Mouse (Mus musculus) bone marrow, adult 2 months (tissue): ENCODE measurements around the gene Nadk. TPM values are rescaled to one million over a fixed set of nuclear protein-coding genes. Genes with fewer than 3 reads are reported as not detected.

Source experiments
- H3K27ac ChIP-seq: fragments of 200-500 bp; 2 replicates; pipeline ENCODE4 v1.5.1; 2012; ENCODE audit warnings: low read depth, mild to moderate bottlenecking, control low read depth, inconsistent platforms, low read length; ENCODE audit not compliant: control insufficient read depth, poor library complexity, insufficient read depth
- H3K4me1 ChIP-seq: fragments of 200-500 bp; 2 replicates; pipeline ENCODE4 v1.6.1; 2011; ENCODE audit warnings: low read length; ENCODE audit not compliant: control insufficient read depth, insufficient read depth
- H3K4me3 ChIP-seq: fragments of 200-500 bp; replicated peaks from 2 replicates; pipeline ENCODE3; 2011; ENCODE audit warnings: mild to moderate bottlenecking, low read depth, low read length, control low read depth; ENCODE audit not compliant: control insufficient read depth
- CTCF ChIP-seq: fragments of 200-500 bp; IDR thresholded peaks from 2 replicates; pipeline ENCODE4 v1.5.1; 2011; ENCODE audit warnings: low read length, control low read depth; ENCODE audit not compliant: control insufficient read depth, insufficient read depth
- POLR2A ChIP-seq: fragments of 200-500 bp; IDR thresholded peaks from 2 replicates; pipeline ENCODE4 v1.6.1; 2011; ENCODE audit warnings: low read depth, mild to moderate bottlenecking, control low read depth, low read length, borderline replicate concordance; ENCODE audit not compliant: control insufficient read depth
- WGBS: fragments of 180-500 bp; shearing (Covaris S2); methylation state at CpG from one replicate; pipeline ENCODE4 v1.1.7; 2018; 5-methylcytosine and 5-hydroxymethylcytosine counted together
- polyA plus RNA-seq: library from polyadenylated mRNA; stranded (reverse); fragments of >200 nt; gene quantifications from 2 replicates; pipeline ENCODE4 v1.2.4, GENCODE M21; 2011; ENCODE audit warnings: low replicate concordance; ENCODE audit not compliant: missing spikeins, insufficient read depth, insufficient read length

Gene Nadk
- polyA plus RNA-seq, 1 experiment, result 52.6 TPM

DNA sequence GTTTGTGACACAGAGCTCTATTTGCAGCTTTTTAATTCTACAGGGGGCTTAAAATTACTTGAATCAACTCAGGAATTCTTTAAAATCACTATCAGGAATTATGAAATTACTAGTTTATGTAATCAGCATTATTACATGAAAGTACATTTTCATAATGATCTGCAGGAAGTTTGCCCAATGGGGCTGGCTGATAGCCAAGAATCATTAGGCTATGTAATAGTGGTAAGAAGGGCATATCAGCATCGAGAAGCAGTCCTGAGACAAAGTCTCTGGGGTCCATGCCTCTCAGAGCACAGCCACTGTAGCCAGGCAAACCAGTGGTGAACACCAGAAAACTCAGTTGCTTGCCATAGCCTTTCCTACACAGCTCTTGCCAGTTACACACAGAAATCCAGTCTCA, 31.6 kb downstream of the Nadk start:
- 21% methylated on average over 1 of the region's 1 CpGs for WGBS
- peaks cover 1% of the 10 kb centered on the region; the same call in 1 of the 2 replicates for H3K4me1 ChIP-seq
- TF ChIP-seq CTCF (no peak), POLR2A (no peak)
- H3K27ac ChIP-seq, result no peak overlapping the region
- no peak overlapping the region for H3K4me3 ChIP-seq

DNA sequence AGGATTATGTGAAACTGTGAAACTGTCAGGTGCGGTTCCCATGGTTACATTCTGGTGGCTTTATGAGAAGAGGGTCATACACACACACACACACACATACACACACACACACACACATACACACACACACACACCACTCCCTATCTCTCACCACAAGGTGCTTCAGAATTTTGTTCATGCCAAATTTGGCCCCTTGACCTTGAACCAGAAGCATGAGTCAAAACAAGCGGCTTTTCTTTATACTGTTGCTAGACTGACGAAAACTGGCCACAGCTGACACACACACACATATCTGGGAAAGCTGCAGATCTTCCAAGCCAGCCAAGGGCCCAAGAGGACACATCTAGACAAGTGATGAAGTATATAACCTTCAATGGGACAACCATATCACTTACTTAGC, 33.6 kb downstream of the Nadk start:
- WGBS, result 68% methylated on average over 3 of the region's 3 CpGs
- TF ChIP-seq POLR2A (no peak), CTCF (no peak)
- Histone ChIP-seq H3K4me3 (no peak overlapping the region), H3K4me1 (peaks cover 1% of the 10 kb centered on the region; the same call in 1 of the 2 replicates), H3K27ac (no peak overlapping the region)

DNA sequence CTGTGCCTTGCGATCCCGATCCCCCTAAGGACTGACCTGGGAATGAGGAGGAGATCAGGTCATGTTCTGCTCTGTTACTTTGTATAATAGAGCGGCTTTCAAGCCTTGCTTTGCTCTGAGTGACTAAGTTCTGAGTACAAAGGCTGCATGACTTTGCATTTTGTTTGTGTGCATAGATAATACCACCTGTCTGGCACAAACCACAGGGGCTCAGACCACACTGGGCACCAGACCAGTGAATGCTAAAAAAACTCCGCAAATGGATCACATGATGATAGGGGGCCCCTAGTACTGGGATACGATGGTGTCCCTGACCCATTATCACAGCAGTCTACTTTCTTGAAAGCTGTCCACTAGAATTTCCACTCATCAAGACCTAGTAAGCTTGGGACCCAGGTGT, 34.4 kb downstream of the Nadk start:
- Histone ChIP-seq H3K4me1 (peaks cover 1% of the 10 kb centered on the region; the same call in 1 of the 2 replicates), H3K4me3 (no peak overlapping the region), H3K27ac (no peak overlapping the region)
- TF ChIP-seq CTCF (no peak), POLR2A (no peak)
- WGBS, result 23% methylated on average over 5 of the region's 5 CpGs

GRCm38 (mm10) chr4:155598536-155598935, 36.4 kb downstream of the Nadk start:
- TF ChIP-seq POLR2A (no peak), CTCF (no peak)
- no peak overlapping the region for H3K27ac ChIP-seq
- peaks cover 1% of the 10 kb centered on the region; the same call in 1 of the 2 replicates for H3K4me1 ChIP-seq
- H3K4me3 ChIP-seq, result no peak overlapping the region
- WGBS, result 43% methylated on average over 20 of the region's 20 CpGs

GRCm38 (mm10) chr4:155599901-155600825, 38.0 kb downstream of the Nadk start:
- no peak overlapping the region for H3K27ac ChIP-seq
- no peak for TF ChIP-seq POLR2A
- TF ChIP-seq CTCF, result no peak
- WGBS, result 36% methylated on average over 11 of the region's 11 CpGs
- H3K4me1 ChIP-seq, result peaks cover 1% of the 10 kb centered on the region; the same call in 1 of the 2 replicates
- H3K4me3 ChIP-seq, result no peak overlapping the region

GRCm38 (mm10) chr4:155601091-155601996, 39.2 kb downstream of the Nadk start, which contains the start of gene Slc35e2:
Slc35e2 (plus strand) TSS chr4:155601416.
- peak within 1 kb of the TSS; percentile 75 for H3K4me3 ChIP-seq
- WGBS, result under 1% methylated on average over 65 of the region's 65 CpGs
- peak; percentile 60 for TF ChIP-seq POLR2A
- TF ChIP-seq CTCF, result 0 out of 2 replicates have a peak, but pooled peaks have one; percentile 16
- H3K27ac ChIP-seq, result peak within 1 kb of the TSS; percentile 91
- H3K4me1 ChIP-seq, result peaks cover 1% of the 10 kb centered on the region; the same call in 1 of the 2 replicates

GRCm38 (mm10) chr4:155601997-155602456, 39.8 kb downstream of the Nadk start:
- Histone ChIP-seq H3K4me3 (peak overlapping the region; percentile 75), H3K27ac (peak overlapping the region; percentile 90), H3K4me1 (no peaks in the 10 kb centered on the region; the same call in 1 of the 2 replicates)
- TF ChIP-seq POLR2A (0 out of 2 replicates have a peak, but pooled peaks have one; percentile 1), CTCF (no peak)
- WGBS, result under 1% methylated on average over 31 of the region's 31 CpGs
